Mouse (Mus musculus) urinary bladder, postnatal 36 days (tissue): Measurements from ENCODE around the gene Wdr11.

Experiments used
- DNase-seq, 2 experiments: peaks; one replicate each; pipeline ENCODE4 v3.0.0; 2022; ENCODE audit warnings: low spot score in 2 of 2, mixed read lengths in 1 of 2

Gene Wdr11

GRCm38 (mm10) chr7:129685326-129685725 lies 93.7 kb downstream of the Wdr11 start:
- peak in 1 of 2 experiments; percentile 0 for DNase-seq
